Mouse (Mus musculus) thymus, adult 18-20 months (tissue): ENCODE results near the gene Cyp27b1.
"Not testable (repeated sequence)": the region's sequence is repeated elsewhere in the genome, so short reads cannot be mapped to it uniquely, and the experiment has no call there.

Experiments used
- DNase-seq, 2 experiments: peaks; one replicate each; pipeline ENCODE4 v3.0.0; 2022; ENCODE audit warnings: mixed read lengths in 2 of 2

The Cyp27b1 gene

DNA sequence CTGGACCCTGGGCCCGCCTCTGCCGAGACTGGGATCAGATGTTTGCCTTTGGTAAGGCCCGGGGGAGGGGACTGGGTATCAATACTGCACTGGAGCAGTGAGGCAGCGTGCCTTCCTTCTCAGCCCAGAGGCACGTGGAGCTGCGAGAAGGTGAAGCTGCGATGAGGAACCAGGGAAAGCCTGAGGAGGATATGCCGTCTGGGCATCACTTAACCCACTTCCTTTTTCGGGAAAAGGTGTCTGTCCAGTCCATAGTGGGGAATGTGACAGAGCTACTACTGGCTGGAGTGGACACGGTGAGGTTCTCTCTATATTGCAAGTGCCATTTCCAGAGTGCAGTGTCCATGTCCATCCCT is 2.0 kb downstream of the Cyp27b1 start:
- DNase-seq: no peak

DNA sequence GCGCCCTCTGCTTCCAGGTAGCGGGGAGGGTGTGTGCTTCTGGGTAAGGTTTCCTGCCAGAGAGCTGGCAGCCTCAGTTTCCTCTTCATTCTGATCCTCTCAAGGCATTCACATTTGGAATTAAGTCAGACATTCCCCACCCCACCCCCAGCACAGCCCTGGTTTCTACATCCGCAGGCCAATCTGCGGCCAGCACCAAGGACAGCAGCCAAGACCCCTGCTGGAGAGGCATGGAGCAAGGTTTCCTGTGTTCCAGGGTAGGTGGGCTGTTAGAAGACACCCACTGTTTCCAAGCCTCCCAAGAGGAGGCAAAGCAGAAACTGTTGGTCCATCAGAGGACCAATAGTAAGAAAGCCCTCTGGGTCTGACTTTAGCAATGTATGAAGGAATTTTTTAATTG is 6.6 kb downstream of the Cyp27b1 start:
- DNase-seq: no peak

DNA sequence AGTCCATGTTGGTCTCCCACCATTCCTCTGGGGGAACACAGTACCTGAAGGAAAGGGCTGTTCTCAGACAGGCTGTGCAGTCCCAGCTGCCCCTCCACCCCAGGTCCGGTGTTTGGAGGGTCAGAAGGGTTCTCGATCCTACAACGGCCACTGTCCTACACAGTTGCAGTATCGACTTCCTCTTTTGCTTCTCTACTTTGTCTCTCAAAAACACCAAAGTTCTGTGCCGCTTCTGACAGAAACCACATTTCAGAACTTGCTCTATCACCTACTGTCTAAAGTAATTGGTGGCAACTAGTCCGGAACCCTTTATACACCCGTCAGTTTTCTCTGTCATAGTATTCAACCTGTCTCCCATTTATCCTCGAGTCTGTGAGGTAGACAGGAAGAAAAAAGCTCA is 7.4 kb downstream of the Cyp27b1 start:
- DNase-seq: no peak

DNA sequence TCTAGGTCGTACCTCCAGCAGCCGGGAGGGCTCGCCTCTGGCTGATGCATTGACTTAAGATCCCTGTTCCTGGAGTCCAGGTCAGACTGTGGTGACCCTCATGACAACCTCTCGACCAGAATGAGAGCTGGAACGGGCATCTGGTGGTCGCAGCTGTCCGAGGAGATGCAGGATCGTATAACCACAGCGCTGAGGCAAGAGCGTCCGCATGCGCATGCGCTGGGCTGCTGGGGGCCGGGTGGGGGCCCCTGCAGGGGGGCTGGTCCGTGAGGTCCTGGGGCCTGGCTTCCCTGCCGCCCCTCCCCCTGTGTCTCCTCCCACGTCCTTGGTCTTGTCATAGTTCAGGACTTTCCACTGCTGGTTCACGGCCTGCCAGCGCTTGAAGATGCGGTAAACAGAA is 8.4 kb downstream of the Cyp27b1 start:
- DNase-seq: no peak

DNA sequence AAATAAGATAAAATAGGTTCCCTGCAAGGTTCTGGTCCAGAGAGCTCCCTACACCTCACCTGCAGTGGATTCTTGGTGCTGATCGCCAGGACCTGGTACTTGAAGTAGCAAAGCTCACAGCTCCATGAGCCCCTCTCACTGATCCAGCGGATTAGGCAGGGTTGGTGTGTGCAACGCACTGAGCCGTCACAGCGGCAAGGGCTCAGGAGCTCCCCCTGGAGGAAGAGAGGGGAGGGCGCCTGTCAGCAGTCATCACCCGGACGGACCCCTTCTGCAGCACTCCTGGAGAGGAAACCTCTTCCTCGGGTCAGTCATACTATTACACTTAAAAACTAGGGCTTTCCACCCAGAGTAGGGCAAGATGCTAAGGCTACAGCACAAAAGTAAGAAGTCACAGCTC is 10.1 kb downstream of the Cyp27b1 start:
- DNase-seq: peak; percentile 66 to 67

DNA sequence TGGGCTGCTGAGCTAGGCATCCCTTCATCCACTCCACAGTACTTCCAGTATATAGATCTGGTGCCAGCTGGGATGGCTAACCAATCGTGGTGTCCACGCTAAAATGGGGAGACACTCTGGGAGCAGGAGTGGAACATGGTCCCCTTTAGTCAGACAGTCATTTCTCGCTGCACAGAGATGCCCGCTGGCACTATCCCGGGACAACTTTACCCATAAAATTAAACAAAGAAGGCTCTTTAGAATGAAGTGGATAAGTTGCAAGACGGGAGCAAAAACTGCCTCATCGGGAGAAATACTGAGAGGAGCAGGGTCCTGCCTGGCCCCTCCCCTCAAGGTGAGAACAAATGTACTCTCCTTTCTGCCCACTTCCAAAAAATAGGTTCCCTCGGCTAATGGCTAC is 10.7 kb downstream of the Cyp27b1 start:
- no peak for DNase-seq

DNA sequence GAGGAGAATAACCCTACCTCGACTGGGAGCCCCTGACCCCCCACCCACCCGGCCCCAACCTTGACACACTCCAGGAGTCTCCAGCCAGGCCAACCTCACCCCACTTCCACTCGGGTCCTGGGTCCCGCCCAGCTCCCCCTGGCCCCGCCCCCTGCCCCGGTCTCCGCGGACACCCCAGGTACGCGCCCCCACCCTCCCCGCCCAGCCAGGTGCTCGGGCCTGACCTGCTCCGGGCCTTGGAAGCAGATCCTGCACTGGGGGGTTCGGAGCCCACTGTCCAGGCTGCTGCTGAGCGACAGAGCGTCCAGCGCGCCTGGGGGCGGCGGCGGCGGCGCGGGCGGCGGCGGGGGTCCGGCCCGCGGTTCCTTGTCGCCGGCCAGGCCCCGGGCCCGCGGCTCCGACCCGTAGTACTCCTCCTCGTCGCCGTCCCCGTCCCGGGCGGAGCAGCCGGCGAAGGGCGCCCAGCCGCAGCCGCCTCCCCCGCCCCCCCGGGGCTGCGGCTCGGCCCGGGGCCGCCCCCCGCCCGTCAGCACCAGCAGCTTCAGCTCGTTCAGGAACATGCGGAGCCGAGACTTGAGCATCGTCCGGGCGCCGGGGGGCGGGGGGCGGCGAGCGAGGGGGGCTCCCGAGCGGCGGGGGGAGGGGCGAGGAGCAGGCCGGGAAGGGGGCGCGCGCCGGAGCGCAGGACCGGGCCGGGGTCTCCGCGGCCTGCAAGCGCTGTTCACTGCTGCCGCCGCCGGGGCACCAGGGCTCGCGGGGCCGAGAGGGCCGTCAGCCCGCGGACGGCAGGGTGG is 11.3 kb downstream of the Cyp27b1 start:
- DNase-seq: no peak

DNA sequence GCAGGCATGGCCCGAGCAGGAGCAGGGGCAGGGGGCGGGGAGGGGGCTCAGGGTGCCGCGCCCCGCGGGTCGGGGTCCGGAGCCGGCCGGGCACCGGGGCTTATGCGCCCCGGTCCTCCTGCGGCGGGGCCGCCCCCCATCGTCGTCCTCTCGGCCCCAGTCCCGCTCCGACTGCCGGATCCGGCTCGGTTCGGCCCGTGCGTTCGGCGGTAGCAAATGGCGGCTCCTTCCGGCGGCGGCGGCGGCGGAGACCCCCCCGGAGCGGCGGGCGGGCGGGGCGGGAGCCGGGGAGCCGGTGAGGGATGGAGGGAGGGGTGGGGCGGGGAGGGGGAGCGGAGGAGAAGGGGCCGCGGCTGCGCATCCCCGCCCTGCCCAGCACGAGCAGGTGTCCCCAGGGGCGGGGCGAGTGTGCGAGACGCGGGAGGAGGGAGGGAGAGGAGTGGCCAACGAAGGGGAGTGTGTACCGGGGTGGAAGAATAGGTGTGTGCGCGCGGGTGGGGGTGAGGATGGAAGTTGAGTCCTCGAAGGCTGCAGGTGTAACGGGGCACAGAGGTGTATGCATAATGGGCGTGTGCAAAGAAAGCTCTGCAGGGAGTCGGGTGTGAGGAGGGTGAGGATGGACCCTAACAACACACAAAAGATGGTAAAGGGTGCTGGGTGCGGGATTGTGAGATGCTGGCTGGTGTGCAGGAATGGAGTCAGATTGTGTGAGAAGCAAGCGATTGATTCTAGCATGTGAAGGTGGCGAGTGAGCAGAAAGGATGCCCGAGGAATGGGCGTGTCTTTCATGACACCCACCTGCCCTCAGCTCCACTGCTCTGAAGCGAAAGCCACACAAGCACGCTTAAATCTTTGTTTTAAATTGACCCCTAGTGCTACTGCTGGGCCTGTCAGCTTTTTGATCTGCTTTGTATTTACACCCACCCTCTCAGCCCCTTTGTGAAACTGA is 12.2 kb downstream of the Cyp27b1 start, which contains the start of gene March9:
March9 (minus strand) TSS at position 217 of the 949 bp plus-strand sequence.
- DNase-seq: peak; percentile 78 to 87

DNA sequence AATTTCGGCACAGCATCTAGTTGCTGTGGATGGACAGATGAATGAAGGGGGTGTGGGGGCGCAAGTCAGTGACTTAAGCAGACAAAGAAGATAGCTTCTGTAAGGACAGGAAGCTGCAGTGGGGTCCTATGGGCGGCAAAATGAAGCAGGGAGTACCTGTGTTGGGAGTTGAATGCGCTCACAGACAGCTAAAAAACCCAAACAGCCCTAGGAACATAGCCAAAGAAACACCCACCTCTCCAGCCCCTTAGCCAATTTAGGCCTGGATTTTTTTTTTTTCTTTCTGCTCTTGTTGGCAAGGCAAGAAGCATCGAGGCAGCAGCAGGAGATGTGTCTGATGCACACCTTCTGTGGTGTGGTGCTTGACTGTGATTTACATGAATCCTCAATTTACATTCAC is 13.0 kb downstream of the Cyp27b1 start:
- no peak for DNase-seq

DNA sequence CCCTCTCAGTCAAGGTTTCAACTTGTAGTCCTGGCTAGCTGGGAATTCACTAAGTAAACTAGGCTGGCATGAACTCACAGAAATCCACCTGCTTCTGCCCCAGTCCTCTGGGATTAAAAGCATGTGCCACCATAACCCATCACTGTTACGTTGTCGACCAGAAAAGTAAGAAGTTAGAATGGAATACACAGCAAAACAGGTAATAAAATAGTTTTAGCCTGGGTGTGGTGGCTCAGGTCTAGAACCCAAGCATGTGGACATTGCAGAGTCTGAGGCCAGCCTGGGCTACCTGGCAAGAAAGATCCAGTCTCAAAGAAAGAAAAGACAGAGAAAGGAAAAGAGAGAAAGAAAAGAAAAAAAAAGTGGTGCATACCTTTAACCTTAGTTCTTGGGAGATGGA is 13.5 kb downstream of the Cyp27b1 start:
- DNase-seq: no peak

DNA sequence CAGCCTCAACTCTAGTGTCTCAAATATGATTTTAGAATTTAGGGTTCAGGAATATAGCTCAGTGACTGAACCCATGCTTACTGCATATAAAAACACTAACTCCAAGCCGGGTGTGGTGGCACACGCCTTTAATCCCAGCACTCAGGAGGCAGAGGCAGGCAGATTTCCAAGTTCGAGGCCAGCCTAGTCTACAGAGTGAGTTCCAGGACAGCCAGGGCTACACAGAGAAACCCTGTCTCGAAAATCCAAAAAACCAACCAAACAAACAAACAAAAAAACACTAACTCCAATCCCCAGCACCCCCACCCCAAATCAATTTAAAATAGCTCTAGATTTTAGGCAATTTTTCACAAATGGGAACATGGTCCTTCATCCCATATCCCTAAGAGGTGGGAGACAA is 14.1 kb downstream of the Cyp27b1 start:
- DNase-seq: not testable (repeated sequence)

DNA sequence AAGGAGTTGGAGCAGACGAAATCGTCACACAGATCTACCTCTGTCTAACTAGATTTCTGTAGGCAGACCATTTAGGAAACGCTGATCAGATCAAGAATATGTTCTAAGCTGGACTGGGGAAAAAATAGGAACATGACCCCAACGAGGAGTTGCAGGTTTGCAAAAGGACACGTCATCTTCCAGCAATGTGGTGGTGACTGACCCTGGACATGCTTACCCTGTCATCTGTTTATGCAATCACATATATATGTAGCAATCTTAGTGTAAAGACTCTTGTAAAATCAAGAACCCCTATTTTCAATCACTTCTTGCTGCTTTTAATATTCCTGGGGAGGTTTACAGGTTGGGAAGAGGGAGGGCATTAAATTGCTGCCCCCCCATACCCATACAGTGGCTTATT is 14.5 kb downstream of the Cyp27b1 start:
- no peak for DNase-seq

DNA sequence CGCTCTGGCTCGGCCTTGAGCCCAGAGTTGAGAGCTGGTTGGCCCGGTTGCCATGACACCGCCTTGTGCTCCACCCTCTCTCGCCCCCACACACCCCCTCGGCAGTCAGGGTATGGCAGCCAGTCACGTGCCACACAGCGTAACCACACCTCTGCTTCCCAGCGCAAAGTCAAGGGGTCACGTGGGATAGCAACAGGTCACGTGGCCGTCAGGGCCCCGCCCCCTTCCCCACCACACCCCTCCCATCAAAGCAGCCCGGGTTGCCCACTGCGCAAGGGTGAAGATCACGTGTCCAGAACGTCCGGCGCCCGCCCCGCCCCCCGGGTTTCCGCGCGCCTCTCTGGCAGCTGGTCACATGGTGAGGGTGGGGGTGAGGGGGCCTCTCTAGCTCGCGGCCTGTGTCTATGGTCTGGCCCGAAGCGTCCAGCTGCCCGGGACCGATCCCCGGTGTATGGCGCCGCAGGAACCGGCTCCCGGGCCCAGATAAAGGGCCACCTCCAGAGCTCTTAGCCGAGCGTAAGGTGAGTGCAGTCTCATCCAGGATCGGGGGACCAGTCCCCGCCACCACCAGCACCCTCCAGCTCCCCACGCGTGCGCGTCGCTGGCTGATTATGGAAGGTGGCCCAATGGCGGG is 15.3 kb downstream of the Cyp27b1 start, which contains the start of gene Cdk4:
Cdk4 (plus strand) TSS at position 296 of the 634 bp plus-strand sequence.
- peak; percentile 94 to 96 for DNase-seq

DNA sequence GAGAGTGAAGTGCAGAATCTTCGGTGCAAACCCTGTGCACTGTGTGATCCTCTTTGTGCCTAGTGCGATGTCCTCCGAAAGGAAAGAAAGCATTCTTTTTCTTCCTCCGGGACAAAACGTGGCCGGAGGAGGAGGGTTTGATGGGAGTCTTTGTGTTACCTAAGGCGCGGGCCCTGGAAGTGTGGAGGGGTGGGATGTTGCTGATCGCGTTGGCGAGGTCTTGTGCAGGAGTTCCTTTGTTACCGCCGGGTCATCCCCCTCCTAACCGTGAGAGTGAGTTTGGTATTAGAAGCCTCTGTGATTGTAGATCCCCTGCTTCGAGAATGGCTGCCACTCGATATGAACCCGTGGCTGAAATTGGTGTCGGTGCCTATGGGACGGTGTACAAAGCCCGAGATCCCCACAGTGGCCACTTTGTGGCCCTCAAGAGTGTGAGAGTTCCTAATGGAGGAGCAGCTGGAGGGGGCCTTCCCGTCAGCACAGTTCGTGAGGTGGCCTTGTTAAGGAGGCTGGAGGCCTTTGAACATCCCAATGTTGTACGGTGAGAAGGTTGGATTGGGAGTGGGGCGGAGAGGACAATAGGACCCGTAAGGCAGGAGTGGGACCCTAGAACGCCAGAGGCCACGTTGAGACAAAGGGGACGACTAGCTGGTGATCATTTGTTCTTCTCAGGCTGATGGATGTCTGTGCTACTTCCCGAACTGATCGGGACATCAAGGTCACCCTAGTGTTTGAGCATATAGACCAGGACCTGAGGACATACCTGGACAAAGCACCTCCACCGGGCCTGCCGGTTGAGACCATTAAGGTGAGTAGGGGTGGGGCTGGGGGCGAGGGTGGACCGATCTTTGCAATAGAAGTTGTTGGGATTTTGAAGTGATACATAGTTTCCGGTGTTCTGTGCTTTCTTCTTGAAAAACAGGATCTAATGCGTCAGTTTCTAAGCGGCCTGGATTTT is 16.1 kb downstream of the Cyp27b1 start:
- no peak for DNase-seq

DNA sequence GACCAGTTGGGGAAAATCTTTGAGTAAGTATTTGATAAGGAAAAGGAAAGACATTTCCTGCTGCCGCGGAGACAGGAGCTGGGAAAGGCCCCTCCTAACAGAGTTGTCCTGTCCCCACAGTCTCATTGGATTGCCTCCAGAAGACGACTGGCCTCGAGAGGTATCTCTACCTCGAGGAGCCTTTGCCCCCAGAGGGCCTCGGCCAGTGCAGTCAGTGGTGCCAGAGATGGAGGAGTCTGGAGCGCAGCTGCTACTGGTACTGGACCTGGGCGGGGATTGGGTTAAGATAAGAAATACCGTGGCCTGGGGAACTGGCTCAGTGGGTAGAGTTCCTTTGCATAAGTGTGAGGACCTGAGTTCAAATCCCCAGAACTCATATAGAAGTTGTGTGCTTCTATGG is 17.9 kb downstream of the Cyp27b1 start:
- no peak for DNase-seq

DNA sequence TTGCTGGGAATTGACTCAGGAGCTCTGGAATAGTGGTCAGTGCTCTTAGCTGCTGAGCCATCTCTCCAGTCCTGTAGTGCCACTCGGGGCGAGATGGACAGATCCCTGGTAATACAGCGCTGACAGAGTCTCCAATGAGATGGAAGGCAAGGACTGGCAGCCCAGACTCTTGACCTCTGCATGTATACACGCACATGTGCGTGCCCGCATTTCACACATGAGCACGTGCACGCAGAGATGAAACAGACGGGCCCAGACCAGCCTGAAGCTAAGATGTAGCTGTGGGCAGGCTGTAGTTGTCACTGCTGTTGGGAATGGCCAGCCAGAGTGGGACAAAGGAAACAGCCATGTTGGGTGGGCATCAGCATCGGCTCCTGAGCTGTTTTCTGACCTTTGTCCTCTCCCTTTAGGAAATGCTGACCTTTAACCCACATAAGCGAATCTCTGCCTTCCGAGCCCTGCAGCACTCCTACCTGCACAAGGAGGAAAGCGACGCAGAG is 18.5 kb downstream of the Cyp27b1 start:
- no peak for DNase-seq

DNA sequence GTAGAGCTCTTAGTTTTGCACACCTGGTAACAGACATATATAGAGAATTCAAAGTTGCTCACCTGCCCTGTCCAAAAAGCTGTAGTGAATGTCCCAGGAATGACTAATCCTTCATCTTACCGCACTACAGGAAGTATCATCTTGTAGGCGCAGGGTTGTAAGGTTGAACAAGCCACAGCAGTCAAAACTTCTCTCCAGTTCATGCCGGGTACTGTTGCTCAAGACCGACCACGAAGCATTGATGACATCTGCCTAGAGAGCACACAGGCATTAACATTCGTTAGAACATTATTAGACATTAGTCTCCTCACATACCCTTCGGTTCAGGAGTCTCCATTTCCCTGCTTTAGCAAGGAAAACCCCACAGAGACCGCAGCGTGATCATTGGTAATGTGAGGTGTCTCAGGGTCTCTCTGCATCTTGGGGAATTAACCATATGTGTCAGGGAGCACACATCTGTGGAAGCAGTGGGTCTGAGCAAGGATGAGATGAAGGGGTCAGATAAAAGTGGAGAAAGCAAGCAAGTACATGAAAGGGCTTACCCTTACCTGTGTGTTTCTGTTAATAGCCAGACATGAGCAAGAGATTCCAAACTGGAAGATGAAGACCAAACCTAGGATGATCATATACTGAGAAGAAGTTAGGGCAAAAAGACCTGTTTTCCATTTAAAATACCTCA is 20.4 kb downstream of the Cyp27b1 start:
- DNase-seq: no peak

DNA sequence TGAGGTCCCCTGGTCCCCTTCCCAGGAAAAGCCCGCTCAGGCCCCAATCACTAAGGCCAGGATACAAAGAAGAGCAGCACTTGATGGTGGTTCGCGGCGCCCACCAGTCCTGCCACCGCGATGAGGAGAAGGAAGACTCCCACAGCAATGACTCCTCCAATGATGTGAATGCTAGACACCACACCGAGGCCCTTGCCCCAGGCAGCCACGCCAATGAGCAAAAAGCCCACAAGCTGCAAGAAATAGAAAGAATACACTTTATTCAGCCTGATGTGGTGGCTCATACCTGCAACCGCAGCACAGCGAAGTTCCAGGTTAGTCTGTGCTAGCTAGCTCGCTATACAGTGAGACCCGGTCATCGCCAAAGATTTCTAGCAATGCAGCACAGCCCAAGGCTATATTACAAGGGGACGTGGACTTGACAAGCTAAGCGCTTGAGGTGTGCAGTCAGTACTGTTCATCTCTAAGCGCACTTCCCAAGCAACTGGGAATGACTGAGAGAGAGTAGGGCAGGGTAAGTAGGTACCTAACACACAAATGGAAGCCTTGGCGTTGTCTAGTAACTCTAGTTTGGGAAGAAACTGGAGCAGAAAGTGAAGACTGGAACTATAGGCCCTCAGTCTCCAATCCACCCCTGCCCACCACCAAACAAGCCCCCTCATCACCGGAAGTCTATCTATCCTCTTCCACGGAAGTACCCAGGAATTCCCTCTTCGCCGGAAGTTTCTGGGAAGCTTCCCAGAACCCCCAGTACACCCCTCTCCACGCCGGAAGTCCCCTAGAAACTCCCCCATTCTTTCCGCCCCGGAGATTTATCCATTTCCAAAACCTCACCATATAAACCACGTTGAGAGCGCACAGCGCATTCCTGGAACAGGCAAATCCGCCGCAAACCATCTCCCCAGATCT is 21.5 kb downstream of the Cyp27b1 start:
- no peak for DNase-seq

DNA sequence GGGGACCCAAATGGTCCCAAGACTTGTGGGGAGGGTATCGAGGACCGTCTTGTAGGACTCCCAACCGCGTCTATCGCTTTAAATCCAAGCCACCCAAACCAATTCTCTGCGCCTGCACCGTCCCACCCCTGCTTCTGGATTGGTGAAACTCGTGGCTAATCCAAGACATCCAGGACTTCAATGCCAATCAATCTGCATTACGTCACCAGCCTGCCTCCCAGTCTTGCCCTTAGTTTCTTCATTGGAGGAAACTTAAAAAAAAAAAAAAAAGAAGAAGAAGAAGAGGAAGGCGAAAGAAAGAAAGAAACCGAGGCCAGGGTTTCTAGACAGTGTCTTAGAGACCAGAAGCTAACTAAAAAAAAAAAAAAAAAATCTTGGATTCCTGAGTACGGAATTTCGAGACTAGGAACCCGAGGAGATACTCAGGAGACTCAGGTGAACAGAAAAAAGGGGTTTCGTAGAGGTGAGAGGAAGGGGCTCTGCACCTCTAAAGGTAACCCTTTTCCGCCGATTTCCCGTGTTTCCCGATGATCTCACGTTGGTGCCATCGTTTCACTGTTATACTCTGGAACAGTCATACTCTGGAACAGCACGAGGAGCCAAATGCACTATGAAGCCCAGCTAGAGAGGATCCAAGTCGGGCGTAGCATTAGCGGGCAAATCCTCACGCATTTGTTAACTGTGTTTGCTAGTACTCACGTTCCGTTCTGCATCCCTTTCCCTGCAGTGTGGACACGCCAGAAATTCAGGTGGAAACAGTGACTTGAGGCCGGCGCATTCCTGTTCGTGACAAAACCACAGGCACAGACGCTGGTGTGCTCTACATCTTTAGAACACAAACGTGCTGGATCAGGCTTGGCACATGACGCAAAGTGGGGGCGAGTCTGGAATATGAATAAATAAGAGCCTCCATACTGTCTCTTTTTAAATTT is 22.4 kb downstream of the Cyp27b1 start, which contains the start of gene Tspan31:
Tspan31 (minus strand) TSS at position 75 of the 932 bp plus-strand sequence.
- peak; percentile 43 to 55 for DNase-seq
